Mouse (Mus musculus) ES-Bruce4 (cell line): ENCODE results near the gene Cdkal1.

Experiments used
- CTCF ChIP-seq: IDR thresholded peaks from one replicate; pipeline ENCODE4 v1.8.1; 2011; ENCODE audit warnings: low read depth, low read length
- POLR2A ChIP-seq: IDR thresholded peaks from one replicate; pipeline ENCODE4 v1.8.1; 2011; ENCODE audit warnings: low read length; ENCODE audit not compliant: insufficient read depth

GRCm38 (mm10) chr13:29773563-29773962 lies 81.9 kb downstream of the Cdkal1 start:
- TF ChIP-seq CTCF (no peak), POLR2A (no peak)
